Mouse (Mus musculus): ENCODE data around the gene Rock2.

Gene Rock2

GRCm38 (mm10) chr12:16872926-16873464 is 21.7 kb upstream of the Rock2 start:
- no peak for DNase-seq

GRCm38 (mm10) chr12:16873549-16873948 is 21.1 kb upstream of the Rock2 start:
- peak; percentile 61 to 76 for DNase-seq

GRCm38 (mm10) chr12:16874086-16874485 is 20.6 kb upstream of the Rock2 start:
- peak; percentile 50 to 51 for DNase-seq

- DNase-seq = no peak
Observed at GRCm38 (mm10) chr12:16875269-16875668, 19.4 kb upstream of the Rock2 start.

- DNase-seq = no peak
Observed at GRCm38 (mm10) chr12:16875678-16876077, 19.0 kb upstream of the Rock2 start.

GRCm38 (mm10) chr12:16876667-16877066 is 18.0 kb upstream of the Rock2 start:
- no peak for DNase-seq

GRCm38 (mm10) chr12:16877141-16877540 is 17.6 kb upstream of the Rock2 start:
- no peak for DNase-seq

GRCm38 (mm10) chr12:16877679-16878078 is 17.0 kb upstream of the Rock2 start:
- no peak for DNase-seq

- DNase-seq = no peak
Observed at GRCm38 (mm10) chr12:16879369-16879768, 15.3 kb upstream of the Rock2 start.

GRCm38 (mm10) chr12:16880077-16880476 is 14.6 kb upstream of the Rock2 start:
- DNase-seq = no peak

- no peak for DNase-seq
Observed at GRCm38 (mm10) chr12:16882442-16882841, 12.3 kb upstream of the Rock2 start.

GRCm38 (mm10) chr12:16883111-16883510 is 11.6 kb upstream of the Rock2 start:
- no peak for DNase-seq

GRCm38 (mm10) chr12:16884534-16884933 is 10.2 kb upstream of the Rock2 start:
- no peak for DNase-seq

- no peak for DNase-seq
Observed at GRCm38 (mm10) chr12:16886354-16886753, 8.3 kb upstream of the Rock2 start.

GRCm38 (mm10) chr12:16893039-16893438 is 1.7 kb upstream of the Rock2 start:
- no peak for DNase-seq

GRCm38 (mm10) chr12:16893656-16894395 is 869 bp upstream of the Rock2 start:
- no peak for DNase-seq

- peak; percentile 60 to 66 for DNase-seq
Observed at GRCm38 (mm10) chr12:16895221-16895928, 680 bp downstream of the Rock2 start.

- peak in 1 of 2 experiments; percentile 25 for DNase-seq
Observed at GRCm38 (mm10) chr12:16896073-16896789, 1.5 kb downstream of the Rock2 start.

GRCm38 (mm10) chr12:16897225-16897624 is 2.5 kb downstream of the Rock2 start:
- DNase-seq = peak in 1 of 2 experiments; percentile 42

- peak in 1 of 2 experiments; percentile 22 for DNase-seq
Observed at GRCm38 (mm10) chr12:16898221-16898620, 3.5 kb downstream of the Rock2 start.

GRCm38 (mm10) chr12:16898790-16899189 is 4.1 kb downstream of the Rock2 start:
- DNase-seq = peak; percentile 69 to 71

GRCm38 (mm10) chr12:16900625-16901222 is 6.0 kb downstream of the Rock2 start:
- DNase-seq = peak in 1 of 2 experiments; percentile 29

Measured in cerebellum, postnatal 10 days (tissue).